Mouse (Mus musculus): Measurements from ENCODE around the gene Arl14.

DNA sequence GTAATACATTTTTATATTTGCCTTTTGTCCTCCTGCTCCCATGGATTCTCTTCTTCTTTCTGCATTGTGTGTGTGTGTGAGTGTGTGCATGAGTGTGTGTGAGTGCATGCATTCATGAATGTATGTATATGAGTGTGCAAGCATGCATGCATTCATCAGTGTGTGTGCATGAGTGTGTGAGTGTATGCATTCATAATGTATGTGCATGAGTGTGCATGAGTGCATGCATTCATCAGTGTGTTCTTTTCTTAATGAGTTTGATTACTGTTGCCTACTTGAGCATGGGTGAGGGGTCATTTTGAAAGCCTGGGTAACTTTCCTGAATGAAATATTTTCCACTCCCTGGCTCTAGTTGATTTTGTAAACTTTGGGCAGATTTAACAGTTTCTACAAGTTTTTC, 44.3 kb upstream of the Arl14 start:
- TF ChIP-seq CTCF (IDR thresholded peaks at IDR 0.05; ENCODE audit: borderline replicate concordance, extremely low read depth, insufficient read depth, insufficient read length) (no peak), POLR2A (IDR thresholded peaks at IDR 0.05; ENCODE audit: borderline replicate concordance, extremely low read depth, insufficient read depth, insufficient read length, poor library complexity, severe bottlenecking) (no peak)

Measured in brain, embryonic 14.5 days (tissue).